Mouse (Mus musculus) kidney, adult 2 months (tissue): ENCODE data around the gene Tent5b.

Experiments
- CTCF ChIP-seq: fragments of 200-500 bp; conservative IDR thresholded peaks from 2 replicates; pipeline ENCODE4 v1.5.1; 2011; ENCODE audit warnings: low read depth, mild to moderate bottlenecking, control low read depth, low read length, moderate library complexity, mixed read lengths; ENCODE audit not compliant: insufficient read depth, insufficient read length
- POLR2A ChIP-seq: fragments of 200-500 bp; IDR thresholded peaks from one replicate; pipeline ENCODE4 v1.6.1; 2011; ENCODE audit warnings: low read depth, low read length, control low read depth

GRCm38 (mm10) chr4:133519369-133519665 is 39.4 kb downstream of the Tent5b start:
- TF ChIP-seq CTCF (no peak), POLR2A (no peak)
